Mouse (Mus musculus) embryonic facial prominence, embryonic 11.5 days (tissue): ENCODE data around the gene Elmo1. TPM values are rescaled to one million over a fixed set of nuclear protein-coding genes. Genes with fewer than 3 reads are reported as not detected.

ENCODE experiments used
- ATAC-seq: fragments of 200-750 bp; cut with Nextera tagmentation; replicated peaks from 2 replicates; pipeline ENCODE4 v1.8.0; 2017; ENCODE audit warnings: low read depth; ENCODE audit not compliant: insufficient number of reproducible peaks, low FRiP score, low TSS enrichment
- DNase-seq: peaks from one replicate; pipeline ENCODE4 v3.0.0-alpha.2; 2015; ENCODE audit warnings: low spot score
- H3K27ac ChIP-seq: fragments of 300-500 bp; sonication (generic); replicated peaks from 2 replicates; pipeline ENCODE4 v1.5.1; 2014; ENCODE audit warnings: mild to moderate bottlenecking, low read depth, low read length, control low read depth
- H3K27me3 ChIP-seq: fragments of 300-500 bp; sonication (generic); 2 replicates; pipeline ENCODE4 v1.6.1; 2014; ENCODE audit warnings: mild to moderate bottlenecking, low read length, moderate library complexity, mixed read lengths; ENCODE audit not compliant: control insufficient read depth, insufficient read depth
- H3K36me3 ChIP-seq: fragments of 300-500 bp; sonication (generic); replicated peaks from 2 replicates; pipeline ENCODE4 v1.6.1; 2014; ENCODE audit warnings: low read depth, mild to moderate bottlenecking, low read length, moderate library complexity, mixed read lengths; ENCODE audit not compliant: control insufficient read depth, insufficient read depth
- H3K4me1 ChIP-seq: fragments of 300-500 bp; sonication (generic); 2 replicates; pipeline ENCODE4 v1.6.1; 2014; ENCODE audit warnings: low read length, mixed read lengths; ENCODE audit not compliant: control insufficient read depth, insufficient read depth
- H3K4me2 ChIP-seq: fragments of 300-500 bp; sonication (generic); 2 replicates; pipeline ENCODE4 v1.6.1; 2014; ENCODE audit warnings: low read depth, mild to moderate bottlenecking, control low read depth, low read length, moderate library complexity
- H3K4me3 ChIP-seq: fragments of 300-500 bp; sonication (generic); 2 replicates; pipeline ENCODE4 v1.5.1; 2014; ENCODE audit warnings: low read depth, low read length, control low read depth
- H3K9ac ChIP-seq: fragments of 300-500 bp; sonication (generic); replicated peaks from 2 replicates; pipeline ENCODE4 v1.6.1; 2014; ENCODE audit warnings: mild to moderate bottlenecking, control low read depth, low read length
- H3K9me3 ChIP-seq: fragments of 300-500 bp; sonication (generic); replicated peaks from 2 replicates; pipeline ENCODE4 v1.6.1; 2016; ENCODE audit warnings: mild to moderate bottlenecking, low read length, inconsistent platforms, mixed read lengths; ENCODE audit not compliant: control insufficient read depth
- WGBS: fragments of 180-500 bp; shearing (Covaris S2); extraction: QIAGEN DNeasy Blood & Tissue Kit; methylation state at CpG from one replicate; pipeline ENCODE4 v1.1.7; 2014; 5-methylcytosine and 5-hydroxymethylcytosine counted together
- polyA plus RNA-seq: library from polyadenylated mRNA; unstranded; fragments of >200 nt; fragmentation: Nextera tagmentation; extraction: Ambion mirVana; gene quantifications from 2 replicates; pipeline ENCODE4 v1.2.1, GENCODE M21; 2014

Elmo1 gene
- polyA plus RNA-seq, 1 experiment from 2014 or later: 8.8 TPM

DNA sequence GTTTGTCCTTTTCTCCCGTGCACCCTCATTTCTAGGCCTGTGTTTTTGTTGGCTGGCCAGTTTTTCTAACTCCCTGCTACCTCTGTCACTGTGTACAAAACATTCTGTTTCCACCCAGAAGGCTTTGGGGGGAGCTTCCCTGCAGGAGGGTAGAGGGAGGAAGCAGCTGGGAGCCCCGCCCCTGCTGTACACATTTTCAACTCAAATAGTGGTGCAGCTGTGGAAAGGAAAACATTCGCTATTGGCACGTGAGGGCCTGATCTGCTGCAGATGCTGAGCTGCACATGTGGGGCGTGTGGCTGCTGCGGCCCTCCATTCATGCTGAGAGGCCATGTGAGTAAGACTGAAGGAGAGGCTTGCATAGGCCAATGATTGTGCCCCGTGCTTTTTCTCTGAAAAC is 198.0 kb downstream of the Elmo1 start:
- H3K9ac ChIP-seq: no peak overlapping the region
- H3K4me1 ChIP-seq: no peaks in the 10 kb centered on the region
- H3K4me2 ChIP-seq: no peak overlapping the region
- H3K9me3 ChIP-seq: no peaks in the 10 kb centered on the region
- 42% methylated on average over 7 of the region's 7 CpGs for WGBS
- H3K36me3 ChIP-seq: no peaks in the 10 kb centered on the region
- H3K27ac ChIP-seq: no peak overlapping the region
- no peaks in the 10 kb centered on the region for H3K27me3 ChIP-seq
- ATAC-seq: peak; percentile 69; the same call in 1 of the 2 replicates
- no peak overlapping the region for H3K4me3 ChIP-seq
- DNase-seq: peak; percentile 56

DNA sequence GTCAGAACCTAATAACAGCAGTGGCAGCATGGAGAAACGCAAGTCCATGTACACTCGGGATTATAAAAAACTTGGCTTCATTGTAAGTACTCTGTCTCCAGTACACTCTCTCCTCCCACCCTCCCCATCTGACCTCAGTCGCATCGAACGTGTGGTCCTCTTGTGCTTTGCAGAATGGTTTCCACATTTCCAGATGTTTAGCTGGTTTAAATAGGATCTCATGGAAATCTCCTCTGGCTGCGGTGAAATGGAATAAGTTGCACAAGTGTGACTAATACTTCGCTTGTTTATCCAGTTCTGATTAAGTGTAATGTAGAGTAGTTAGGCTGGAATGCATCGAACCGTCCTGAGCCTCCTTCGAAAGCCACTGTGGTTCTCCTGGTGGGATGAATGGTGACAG is 200.0 kb downstream of the Elmo1 start:
- Histone ChIP-seq H3K9ac (no peak overlapping the region), H3K27ac (no peak overlapping the region), H3K4me3 (no peak overlapping the region), H3K9me3 (no peaks in the 10 kb centered on the region), H3K36me3 (no peaks in the 10 kb centered on the region), H3K4me2 (no peak overlapping the region), H3K4me1 (no peaks in the 10 kb centered on the region), H3K27me3 (no peaks in the 10 kb centered on the region)
- DNase-seq (peak; percentile 19), ATAC-seq (no peak)
- 62% methylated on average over 10 of the region's 10 CpGs for WGBS

DNA sequence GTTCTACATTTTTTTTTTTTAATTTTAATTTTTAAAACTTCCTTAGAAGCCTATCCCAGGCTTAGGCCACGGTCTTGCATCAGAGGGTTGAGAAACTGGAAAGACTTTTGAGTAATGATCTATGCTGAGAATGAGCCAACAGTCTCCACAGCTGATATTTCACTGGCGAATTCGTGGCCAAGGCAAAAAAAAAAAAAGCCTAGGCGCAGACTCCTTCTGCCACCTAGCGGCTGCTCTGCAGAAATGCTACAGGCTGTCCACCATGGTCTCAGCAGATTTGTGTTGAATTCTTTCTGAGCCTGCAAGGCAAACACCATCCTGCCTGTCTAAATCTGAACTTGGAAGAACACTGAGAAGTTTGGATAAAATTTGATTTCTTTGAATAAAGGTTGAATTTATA is 202.0 kb downstream of the Elmo1 start:
- Histone ChIP-seq H3K36me3 (no peaks in the 10 kb centered on the region), H3K4me2 (no peak overlapping the region), H3K27ac (no peak overlapping the region), H3K9ac (no peak overlapping the region), H3K27me3 (no peaks in the 10 kb centered on the region), H3K4me3 (no peak overlapping the region), H3K4me1 (no peaks in the 10 kb centered on the region), H3K9me3 (no peaks in the 10 kb centered on the region)
- no peak; the same call in 1 of the 2 replicates for ATAC-seq
- 7% methylated on average over 5 of the region's 5 CpGs for WGBS
- peak; percentile 78 for DNase-seq

DNA sequence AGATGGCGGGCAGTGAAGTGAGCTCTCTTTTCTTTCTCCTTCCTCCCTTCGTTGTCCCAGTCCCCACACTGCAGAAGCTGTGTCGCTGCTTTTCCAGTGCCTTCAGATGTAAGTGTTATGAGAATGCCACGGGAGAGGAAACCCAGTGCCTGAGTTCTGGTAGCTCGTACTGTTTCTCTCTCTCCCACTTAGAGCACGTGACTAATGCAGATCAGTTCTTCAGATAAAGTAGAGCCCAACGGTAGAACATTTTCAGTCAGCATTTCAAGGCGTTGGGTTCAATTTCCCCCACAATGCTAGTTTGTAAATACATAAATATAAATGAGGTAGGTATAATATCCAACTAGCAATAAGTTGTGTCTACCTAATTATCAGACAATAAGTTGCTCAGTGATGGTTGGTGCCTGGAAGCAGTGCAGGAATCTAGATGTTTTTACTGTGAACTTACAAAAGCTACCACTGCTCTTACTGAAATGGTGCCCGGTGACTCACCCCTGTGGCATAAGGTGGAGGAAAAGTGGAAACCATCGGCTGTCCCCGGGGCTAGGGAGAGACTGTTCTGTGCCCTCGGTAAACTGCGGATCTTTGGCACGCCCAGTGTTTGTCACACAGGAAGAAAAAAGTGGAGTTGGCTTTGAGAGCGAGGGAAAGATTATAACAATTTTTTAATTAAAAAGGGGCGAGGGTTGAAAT is 205.0 kb downstream of the Elmo1 start:
- 82% methylated on average over 16 of the region's 16 CpGs for WGBS
- no peak overlapping the region for H3K27ac ChIP-seq
- no peaks in the 10 kb centered on the region for H3K36me3 ChIP-seq
- no peak overlapping the region for H3K4me3 ChIP-seq
- H3K4me1 ChIP-seq: no peaks in the 10 kb centered on the region
- no peaks in the 10 kb centered on the region for H3K27me3 ChIP-seq
- H3K9ac ChIP-seq: no peak overlapping the region
- H3K9me3 ChIP-seq: no peaks in the 10 kb centered on the region
- DNase-seq: no peak
- no peak overlapping the region for H3K4me2 ChIP-seq
- ATAC-seq: no peak

DNA sequence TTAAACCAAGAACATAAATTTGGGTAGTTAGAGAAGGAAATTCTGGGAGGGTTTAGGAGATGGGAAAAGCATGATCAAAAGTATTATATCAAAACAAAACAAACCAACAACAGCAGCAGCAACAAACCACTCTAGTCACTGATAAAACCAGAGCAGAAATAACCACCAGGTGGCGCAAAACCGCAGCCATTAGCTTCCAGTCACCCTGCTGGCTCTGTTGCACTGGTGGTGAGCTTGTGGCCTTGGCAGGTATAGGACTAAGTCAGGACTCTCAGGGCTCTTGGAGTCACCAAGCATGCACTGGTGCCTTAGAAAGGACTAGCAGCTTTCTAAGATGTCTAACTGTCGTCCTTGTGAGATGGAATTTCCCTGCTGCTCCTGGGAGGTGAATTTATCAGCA is 207.4 kb downstream of the Elmo1 start:
- H3K36me3 ChIP-seq: no peaks in the 10 kb centered on the region
- no peaks in the 10 kb centered on the region for H3K4me1 ChIP-seq
- no peak overlapping the region for H3K9ac ChIP-seq
- DNase-seq (peak; percentile 85), ATAC-seq (0 out of 2 replicates have a peak, but pooled peaks have one; percentile 42)
- H3K4me2 ChIP-seq: no peak overlapping the region
- no peaks in the 10 kb centered on the region for H3K9me3 ChIP-seq
- H3K27me3 ChIP-seq: no peaks in the 10 kb centered on the region
- H3K4me3 ChIP-seq: no peak overlapping the region
- no peak overlapping the region for H3K27ac ChIP-seq
- 17% methylated on average over 3 of the region's 3 CpGs for WGBS

DNA sequence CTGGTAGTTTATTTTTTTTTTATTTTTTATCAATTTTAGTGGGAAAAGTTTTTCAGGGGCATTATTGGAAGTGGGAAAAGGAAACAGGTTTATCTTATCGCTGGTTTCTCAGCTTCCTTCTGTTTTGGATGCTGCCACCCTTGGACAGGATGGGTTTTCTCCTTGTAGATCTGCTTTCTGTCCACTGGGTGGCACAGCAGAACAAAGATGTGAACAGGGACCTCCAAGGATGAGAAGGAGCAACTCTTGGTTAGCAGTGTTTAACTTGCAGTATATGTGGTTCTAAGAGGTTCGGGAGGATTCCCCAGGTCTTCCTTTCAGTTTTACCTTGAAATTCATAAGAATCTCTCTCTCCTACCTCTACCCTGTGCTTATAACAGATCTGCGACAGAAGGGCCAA is 209.0 kb downstream of the Elmo1 start:
- Histone ChIP-seq H3K27ac (no peak overlapping the region), H3K4me3 (no peak overlapping the region), H3K4me1 (no peaks in the 10 kb centered on the region), H3K27me3 (no peaks in the 10 kb centered on the region), H3K36me3 (no peaks in the 10 kb centered on the region), H3K9ac (no peak overlapping the region), H3K9me3 (no peaks in the 10 kb centered on the region), H3K4me2 (no peak overlapping the region)
- WGBS: 68% methylated on average over 3 of the region's 3 CpGs
- ATAC-seq: no peak
- DNase-seq: peak; percentile 73

DNA sequence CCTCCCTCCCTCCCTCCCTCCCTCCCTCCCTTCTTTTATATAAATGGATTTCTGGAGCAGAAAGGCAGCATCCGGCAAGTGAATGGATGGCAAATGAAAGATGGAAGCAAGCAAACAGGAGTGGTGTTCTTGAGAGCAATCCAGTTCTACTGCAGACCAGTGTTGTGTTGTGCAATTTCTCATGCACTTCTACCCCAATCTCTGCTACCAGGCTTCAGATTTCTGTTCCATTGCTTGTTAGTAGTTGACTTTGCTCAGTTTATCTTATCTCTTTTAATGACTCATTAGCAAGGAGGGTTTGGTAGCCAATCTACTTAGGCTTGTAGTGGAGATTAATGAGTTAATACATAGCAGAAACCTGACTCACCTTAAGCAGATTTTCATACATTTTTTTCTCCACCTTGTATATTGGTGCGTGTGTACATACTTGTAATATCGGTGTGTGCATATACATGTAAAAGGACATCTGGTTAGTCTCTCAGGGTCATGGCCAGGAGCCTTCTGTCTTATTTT is 209.7 kb downstream of the Elmo1 start:
- Histone ChIP-seq H3K4me2 (no peak overlapping the region), H3K27me3 (no peaks in the 10 kb centered on the region), H3K9ac (no peak overlapping the region), H3K9me3 (no peaks in the 10 kb centered on the region), H3K4me1 (no peaks in the 10 kb centered on the region), H3K36me3 (no peaks in the 10 kb centered on the region), H3K4me3 (no peak overlapping the region), H3K27ac (no peak overlapping the region)
- 85% methylated on average over 3 of the region's 3 CpGs for WGBS
- no peak for DNase-seq
- no peak for ATAC-seq

DNA sequence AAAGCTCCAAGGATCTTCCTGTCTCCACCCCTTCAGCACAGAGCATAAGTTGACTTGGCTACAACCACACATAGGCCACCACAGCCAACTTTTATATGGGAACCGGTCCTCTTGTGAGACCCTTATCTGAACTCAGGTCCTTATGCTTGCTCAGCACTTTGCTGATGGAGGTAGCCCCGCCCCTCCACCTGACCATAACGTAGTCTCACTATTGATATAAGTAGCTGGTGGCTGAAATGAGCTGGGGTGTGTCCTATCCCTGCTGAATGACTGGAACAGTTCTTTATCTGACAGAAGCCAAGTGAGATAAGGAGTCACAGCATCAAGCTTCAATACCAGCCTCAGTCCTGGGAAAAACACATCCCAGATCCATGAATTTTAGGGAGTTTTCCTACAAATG is 210.2 kb downstream of the Elmo1 start:
- Histone ChIP-seq H3K9ac (no peak overlapping the region), H3K36me3 (no peaks in the 10 kb centered on the region), H3K4me3 (no peak overlapping the region), H3K27me3 (no peaks in the 10 kb centered on the region), H3K4me1 (no peaks in the 10 kb centered on the region), H3K27ac (no peak overlapping the region), H3K4me2 (no peak overlapping the region), H3K9me3 (no peaks in the 10 kb centered on the region)
- DNase-seq (no peak), ATAC-seq (no peak)
- 82% methylated on average over 3 of the region's 3 CpGs for WGBS
